Mouse (Mus musculus) thymus, adult 2 months (tissue): ENCODE measurements around the gene Prrt3. TPM values are rescaled to one million over a fixed set of nuclear protein-coding genes. Genes with fewer than 3 reads are reported as not detected.

Source experiments
- DNase-seq: peaks from one replicate; pipeline ENCODE4 v3.0.0; 2021
- H3K27ac ChIP-seq: fragments of 200-500 bp; 2 replicates; pipeline ENCODE4 v1.5.1; 2012; ENCODE audit warnings: low read length, control low read depth; ENCODE audit not compliant: control insufficient read depth, insufficient read depth
- H3K27me3 ChIP-seq: fragments of 200-500 bp; 2 replicates; pipeline ENCODE4 v1.6.1; 2012; ENCODE audit warnings: mild to moderate bottlenecking, low read length, moderate library complexity, mixed read lengths; ENCODE audit not compliant: control insufficient read depth, insufficient read depth
- H3K36me3 ChIP-seq: fragments of 200-500 bp; 2 replicates; pipeline ENCODE4 v1.6.1; 2012; ENCODE audit warnings: mild to moderate bottlenecking, low read length, moderate library complexity; ENCODE audit not compliant: control insufficient read depth, insufficient read depth
- H3K4me1 ChIP-seq: fragments of 200-500 bp; replicated peaks from 2 replicates; pipeline ENCODE4 v1.6.1; 2012; ENCODE audit warnings: low read length; ENCODE audit not compliant: control insufficient read depth, insufficient read depth
- H3K4me3 ChIP-seq: fragments of 200-500 bp; 2 replicates; pipeline ENCODE4 v1.5.1; 2012; ENCODE audit warnings: mild to moderate bottlenecking, low read length, control low read depth, moderate library complexity; ENCODE audit not compliant: control insufficient read depth, insufficient read depth
- CTCF ChIP-seq: fragments of 200-500 bp; IDR thresholded peaks from 2 replicates; pipeline ENCODE4 v1.5.1; 2012; ENCODE audit warnings: mild to moderate bottlenecking, control low read depth, low read length, moderate library complexity, borderline replicate concordance; ENCODE audit not compliant: control insufficient read depth, poor library complexity, insufficient read depth; ENCODE audit errors: extremely low read depth
- POLR2A ChIP-seq: fragments of 200-500 bp; IDR thresholded peaks from 2 replicates; pipeline ENCODE4 v1.6.1; 2012; ENCODE audit warnings: mild to moderate bottlenecking, low read length, control low read depth, moderate library complexity; ENCODE audit not compliant: control insufficient read depth, poor library complexity, insufficient read depth; ENCODE audit errors: extremely low read depth
- WGBS: fragments of 180-500 bp; shearing (Covaris S2); methylation state at CpG from one replicate; pipeline ENCODE4 v1.1.7; 2018; 5-methylcytosine and 5-hydroxymethylcytosine counted together
- polyA plus RNA-seq: library from polyadenylated mRNA; depleted of rRNA; stranded (reverse); fragments of >200 nt; gene quantifications from 2 replicates; pipeline ENCODE4 v1.2.3, GENCODE M21; 2012

Gene Prrt3
- polyA plus RNA-seq, 1 experiment, result 0.16 TPM

- H3K36me3 ChIP-seq, result peaks cover 2% of the 10 kb centered on the region; the same call in 1 of the 2 replicates
- TF ChIP-seq CTCF (no peak), POLR2A (0 out of 2 replicates have a peak, but pooled peaks have one; percentile 15)
- no peaks in the 10 kb centered on the region for H3K27me3 ChIP-seq
- no peak overlapping the region for H3K4me3 ChIP-seq
- H3K4me1 ChIP-seq, result peaks cover 16% of the 10 kb centered on the region
- H3K27ac ChIP-seq, result peak overlapping the region; percentile 6
- DNase-seq, result no peak
- WGBS, result 73% methylated on average over 7 of the region's 7 CpGs
These were observed 6.7 kb upstream of the Prrt3 start for GRCm38 (mm10) chr6:113508272-113508946.

- H3K4me3 ChIP-seq, result no peak overlapping the region
- no peaks in the 10 kb centered on the region for H3K36me3 ChIP-seq
- H3K4me1 ChIP-seq, result peaks cover 16% of the 10 kb centered on the region
- no peak overlapping the region for H3K27ac ChIP-seq
- DNase-seq, result no peak
- TF ChIP-seq POLR2A, result no peak
- H3K27me3 ChIP-seq, result no peaks in the 10 kb centered on the region
These were observed 5.4 kb upstream of the Prrt3 start for GRCm38 (mm10) chr6:113507130-113507529.

GRCm38 (mm10) chr6:113505689-113506088 lies 4.0 kb upstream of the Prrt3 start:
- Histone ChIP-seq H3K4me3 (no peak overlapping the region), H3K27ac (no peak overlapping the region), H3K27me3 (no peaks in the 10 kb centered on the region), H3K4me1 (peaks cover 16% of the 10 kb centered on the region), H3K36me3 (no peaks in the 10 kb centered on the region)
- TF ChIP-seq POLR2A (no peak), CTCF (no peak)
- 7% methylated on average over 1 of the region's 1 CpGs for WGBS
- DNase-seq, result no peak

GRCm38 (mm10) chr6:113502801-113503200 lies 1.1 kb upstream of the Prrt3 start:
- Histone ChIP-seq H3K4me1 (peaks cover 8% of the 10 kb centered on the region; the same call in 1 of the 2 replicates), H3K27me3 (no peaks in the 10 kb centered on the region), H3K4me3 (no peak overlapping the region), H3K27ac (no peak overlapping the region), H3K36me3 (no peaks in the 10 kb centered on the region)
- 99% methylated on average over 2 of the region's 2 CpGs for WGBS
- DNase-seq, result no peak
- no peak for TF ChIP-seq CTCF
- TF ChIP-seq POLR2A, result no peak

- Histone ChIP-seq H3K27ac (no peak overlapping the region), H3K36me3 (no peaks in the 10 kb centered on the region), H3K4me1 (peaks cover 20% of the 10 kb centered on the region), H3K27me3 (no peaks in the 10 kb centered on the region; the same call in 1 of the 2 replicates), H3K4me3 (no peak overlapping the region)
- 54% methylated on average over 6 of the region's 6 CpGs for WGBS
- no peak for TF ChIP-seq POLR2A
- no peak for DNase-seq
These were observed 2.4 kb downstream of the Prrt3 start for GRCm38 (mm10) chr6:113499346-113499745.

- Histone ChIP-seq H3K4me1 (peaks cover 38% of the 10 kb centered on the region), H3K36me3 (no peaks in the 10 kb centered on the region), H3K27me3 (no peaks in the 10 kb centered on the region; the same call in 1 of the 2 replicates), H3K27ac (no peak overlapping the region), H3K4me3 (peak overlapping the region; percentile 39)
- TF ChIP-seq POLR2A, result no peak
- no peak for TF ChIP-seq CTCF
- no peak for DNase-seq
- WGBS, result 78% methylated on average over 28 of the region's 28 CpGs
These were observed 6.6 kb downstream of the Prrt3 start for GRCm38 (mm10) chr6:113495071-113495675.

GRCm38 (mm10) chr6:113494258-113494788 lies 7.4 kb downstream of the Prrt3 start:
- H3K4me1 ChIP-seq, result peaks cover 38% of the 10 kb centered on the region
- TF ChIP-seq POLR2A, result peak; percentile 63
- peak; percentile 96 for TF ChIP-seq CTCF

More at GRCm38 (mm10) chr6:113494258-113494788, 7.4 kb downstream of the Prrt3 start:
- H3K27ac ChIP-seq, result peak overlapping the region; percentile 70; the same call in 1 of the 2 replicates
- peak overlapping the region; percentile 39 for H3K4me3 ChIP-seq
- WGBS, result 3% methylated on average over 54 of the region's 54 CpGs
- no peaks in the 10 kb centered on the region for H3K36me3 ChIP-seq
- DNase-seq, result peak; percentile 86
- no peaks in the 10 kb centered on the region; the same call in 1 of the 2 replicates for H3K27me3 ChIP-seq
